Mouse (Mus musculus) stomach, postnatal 0 days (tissue): ENCODE measurements at regions not wholly inside any gene's neighbourhood (a gene's known extent, or its start where the extent isn't known, plus 50 kb on each side); places are given as distances from the start of the nearest gene placed in this dataset.

Source experiments
- CTCF ChIP-seq: IDR thresholded peaks from 2 replicates; pipeline ENCODE4 v1.5.1; 2016; ENCODE audit warnings: antibody characterized with exemption, low read depth, mild to moderate bottlenecking, moderate library complexity
- EP300 ChIP-seq: optimal IDR thresholded peaks from 2 replicates; pipeline ENCODE3; 2016; ENCODE audit warnings: antibody characterized with exemption

DNA sequence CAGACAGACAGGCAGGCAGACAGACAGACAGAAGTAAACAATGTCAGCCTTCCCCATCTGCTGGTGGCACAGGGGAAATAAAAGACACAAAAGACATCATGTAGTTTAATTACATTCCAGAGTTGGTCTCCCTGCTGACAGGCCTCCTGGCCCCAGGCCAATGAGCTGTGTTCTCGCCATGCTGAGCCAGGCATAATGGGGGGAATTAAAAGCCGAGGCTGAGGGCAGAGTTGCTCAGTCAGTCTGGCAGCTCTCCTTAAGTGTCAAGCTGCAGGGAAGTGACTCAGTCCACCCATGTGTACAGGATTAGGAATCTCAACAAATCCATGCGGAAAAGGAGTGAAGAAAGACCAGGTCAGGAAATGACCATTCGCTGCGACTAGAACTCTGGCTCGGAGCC, 214.5 kb upstream of the Castor2 start:
- TF ChIP-seq CTCF (no peak), EP300 (no peak)
